Mouse (Mus musculus): ENCODE results near the gene Atpaf2. TPM values are rescaled to one million over a fixed set of nuclear protein-coding genes. Genes with fewer than 3 reads are reported as not detected.

Gene Atpaf2
- polyA plus RNA-seq, 1 experiment from 2014 or later: 70.2 TPM

- peak within 1 kb of the TSS; percentile 90 for H3K4me3 ChIP-seq (ENCODE audit: low read depth, low read length)
- peak; percentile 98 for DNase-seq (ENCODE audit: low spot score)
- WGBS: under 1% methylated on average over 76 of the region's 81 CpGs
These were observed 1.1 kb downstream of the Atpaf2 start, which contains the start of gene Gid4 for GRCm38 (mm10) chr11:60416963-60417716. Gene Gid4 (plus strand): TSS chr11:60417145.

GRCm38 (mm10) chr11:60416590-60416962 lies 1.7 kb downstream of the Atpaf2 start:
- H3K4me1 ChIP-seq (replicated peaks; ENCODE audit: control insufficient read depth, insufficient read depth, low read length): peaks cover 17% of the 10 kb centered on the region
- peak; percentile 29 for ATAC-seq (replicated peaks; ENCODE audit: low FRiP score)
- no peak for DNase-seq (ENCODE audit: low spot score)

More at GRCm38 (mm10) chr11:60416963-60417716, 1.1 kb downstream of the Atpaf2 start, which contains the start of gene Gid4:
- ATAC-seq (replicated peaks; ENCODE audit: low FRiP score): peak; percentile 95
- Histone ChIP-seq H3K9me3 (ENCODE audit: control insufficient read depth, low read length) (no peaks in the 10 kb centered on the region), H3K4me1 (replicated peaks; ENCODE audit: control insufficient read depth, insufficient read depth, low read length) (peaks cover 17% of the 10 kb centered on the region), H3K27me3 (replicated peaks; ENCODE audit: control insufficient read depth, insufficient read depth, low read length) (no peaks in the 10 kb centered on the region), H3K27ac (ENCODE audit: low read depth, low read length) (peak within 1 kb of the TSS; percentile 88), H3K9ac (ENCODE audit: low read depth, low read length) (peak within 1 kb of the TSS; percentile 95), H3K4me2 (peak within 1 kb of the TSS; percentile 86), H3K36me3 (ENCODE audit: control insufficient read depth, insufficient read depth, low read length) (no peaks in the 10 kb centered on the region)

GRCm38 (mm10) chr11:60412921-60413320 lies 5.3 kb downstream of the Atpaf2 start:
- DNase-seq (ENCODE audit: low spot score): no peak
- Histone ChIP-seq H3K9ac (ENCODE audit: low read depth, low read length) (no peak overlapping the region), H3K36me3 (ENCODE audit: control insufficient read depth, insufficient read depth, low read length) (peaks cover 7% of the 10 kb centered on the region), H3K4me2 (no peak overlapping the region), H3K27ac (ENCODE audit: low read depth, low read length) (no peak overlapping the region), H3K27me3 (replicated peaks; ENCODE audit: control insufficient read depth, insufficient read depth, low read length) (no peaks in the 10 kb centered on the region), H3K9me3 (ENCODE audit: control insufficient read depth, low read length) (no peaks in the 10 kb centered on the region), H3K4me1 (replicated peaks; ENCODE audit: control insufficient read depth, insufficient read depth, low read length) (peaks cover 7% of the 10 kb centered on the region; the same call in 1 of the 2 replicates), H3K4me3 (ENCODE audit: low read depth, low read length) (no peak overlapping the region)
- no peak for ATAC-seq (replicated peaks; ENCODE audit: low FRiP score)
- WGBS: 83% methylated on average over 2 of the region's 2 CpGs

More at GRCm38 (mm10) chr11:60416590-60416962, 1.7 kb downstream of the Atpaf2 start:
- Histone ChIP-seq H3K4me3 (ENCODE audit: low read depth, low read length) (peak overlapping the region; percentile 90), H3K9me3 (ENCODE audit: control insufficient read depth, low read length) (no peaks in the 10 kb centered on the region), H3K9ac (ENCODE audit: low read depth, low read length) (peak overlapping the region; percentile 85), H3K4me2 (peak overlapping the region; percentile 86), H3K36me3 (ENCODE audit: control insufficient read depth, insufficient read depth, low read length) (no peaks in the 10 kb centered on the region), H3K27ac (ENCODE audit: low read depth, low read length) (peak overlapping the region; percentile 49; the same call in 1 of the 2 replicates), H3K27me3 (replicated peaks; ENCODE audit: control insufficient read depth, insufficient read depth, low read length) (no peaks in the 10 kb centered on the region)
- WGBS: under 1% methylated on average over 21 of the region's 21 CpGs

- DNase-seq (ENCODE audit: low spot score) (no peak), ATAC-seq (replicated peaks; ENCODE audit: low FRiP score) (no peak)
- WGBS: 14% methylated on average over 3 of the region's 3 CpGs
These were observed 6.1 kb downstream of the Atpaf2 start for GRCm38 (mm10) chr11:60412173-60412572.

GRCm38 (mm10) chr11:60406606-60407005 lies 11.7 kb downstream of the Atpaf2 start:
- no peaks in the 10 kb centered on the region for H3K9me3 ChIP-seq (ENCODE audit: control insufficient read depth, low read length)
- no peak overlapping the region for H3K4me3 ChIP-seq (ENCODE audit: low read depth, low read length)
- WGBS: 100% methylated on average over 1 of the region's 1 CpGs
- no peaks in the 10 kb centered on the region for H3K4me1 ChIP-seq (replicated peaks; ENCODE audit: control insufficient read depth, insufficient read depth, low read length)
- H3K27me3 ChIP-seq (replicated peaks; ENCODE audit: control insufficient read depth, insufficient read depth, low read length): no peaks in the 10 kb centered on the region
- H3K27ac ChIP-seq (ENCODE audit: low read depth, low read length): no peak overlapping the region
- no peak overlapping the region for H3K9ac ChIP-seq (ENCODE audit: low read depth, low read length)
- peaks cover 22% of the 10 kb centered on the region for H3K36me3 ChIP-seq (ENCODE audit: control insufficient read depth, insufficient read depth, low read length)
- no peak for DNase-seq (ENCODE audit: low spot score)
- no peak for ATAC-seq (replicated peaks; ENCODE audit: low FRiP score)
- H3K4me2 ChIP-seq: no peak overlapping the region

More at GRCm38 (mm10) chr11:60412173-60412572, 6.1 kb downstream of the Atpaf2 start:
- Histone ChIP-seq H3K4me1 (replicated peaks; ENCODE audit: control insufficient read depth, insufficient read depth, low read length) (peaks cover 7% of the 10 kb centered on the region; the same call in 1 of the 2 replicates), H3K9ac (ENCODE audit: low read depth, low read length) (no peak overlapping the region), H3K36me3 (ENCODE audit: control insufficient read depth, insufficient read depth, low read length) (peaks cover 9% of the 10 kb centered on the region), H3K9me3 (ENCODE audit: control insufficient read depth, low read length) (no peaks in the 10 kb centered on the region), H3K4me2 (no peak overlapping the region), H3K27me3 (replicated peaks; ENCODE audit: control insufficient read depth, insufficient read depth, low read length) (no peaks in the 10 kb centered on the region), H3K4me3 (ENCODE audit: low read depth, low read length) (no peak overlapping the region), H3K27ac (ENCODE audit: low read depth, low read length) (no peak overlapping the region)

GRCm38 (mm10) chr11:60397172-60397571 lies 21.1 kb downstream of the Atpaf2 start:
- DNase-seq (ENCODE audit: low spot score) (no peak), ATAC-seq (replicated peaks; ENCODE audit: low FRiP score) (no peak)
- WGBS: 86% methylated on average over 2 of the region's 2 CpGs
- Histone ChIP-seq H3K36me3 (ENCODE audit: control insufficient read depth, insufficient read depth, low read length) (peaks cover 6% of the 10 kb centered on the region; the same call in 1 of the 2 replicates), H3K9ac (ENCODE audit: low read depth, low read length) (no peak overlapping the region), H3K9me3 (ENCODE audit: control insufficient read depth, low read length) (no peaks in the 10 kb centered on the region), H3K4me2 (no peak overlapping the region), H3K27ac (ENCODE audit: low read depth, low read length) (no peak overlapping the region), H3K27me3 (replicated peaks; ENCODE audit: control insufficient read depth, insufficient read depth, low read length) (no peaks in the 10 kb centered on the region), H3K4me3 (ENCODE audit: low read depth, low read length) (no peak overlapping the region), H3K4me1 (replicated peaks; ENCODE audit: control insufficient read depth, insufficient read depth, low read length) (no peaks in the 10 kb centered on the region)

GRCm38 (mm10) chr11:60396546-60396945 lies 21.7 kb downstream of the Atpaf2 start:
- DNase-seq (ENCODE audit: low spot score) (no peak), ATAC-seq (replicated peaks; ENCODE audit: low FRiP score) (no peak)
- no peak overlapping the region for H3K4me3 ChIP-seq (ENCODE audit: low read depth, low read length)

GRCm38 (mm10) chr11:60391346-60391745 lies 26.9 kb downstream of the Atpaf2 start:
- no peaks in the 10 kb centered on the region for H3K9me3 ChIP-seq (ENCODE audit: control insufficient read depth, low read length)
- no peaks in the 10 kb centered on the region for H3K4me1 ChIP-seq (replicated peaks; ENCODE audit: control insufficient read depth, insufficient read depth, low read length)
- 82% methylated on average over 6 of the region's 6 CpGs for WGBS
- no peak for ATAC-seq (replicated peaks; ENCODE audit: low FRiP score)
- no peaks in the 10 kb centered on the region for H3K36me3 ChIP-seq (ENCODE audit: control insufficient read depth, insufficient read depth, low read length)
- no peak overlapping the region for H3K4me3 ChIP-seq (ENCODE audit: low read depth, low read length)
- H3K4me2 ChIP-seq: no peak overlapping the region
- DNase-seq (ENCODE audit: low spot score): no peak
- H3K9ac ChIP-seq (ENCODE audit: low read depth, low read length): no peak overlapping the region
- no peaks in the 10 kb centered on the region for H3K27me3 ChIP-seq (replicated peaks; ENCODE audit: control insufficient read depth, insufficient read depth, low read length)
- no peak overlapping the region for H3K27ac ChIP-seq (ENCODE audit: low read depth, low read length)

More at GRCm38 (mm10) chr11:60396546-60396945, 21.7 kb downstream of the Atpaf2 start:
- Histone ChIP-seq H3K4me2 (no peak overlapping the region), H3K9me3 (ENCODE audit: control insufficient read depth, low read length) (no peaks in the 10 kb centered on the region), H3K27me3 (replicated peaks; ENCODE audit: control insufficient read depth, insufficient read depth, low read length) (no peaks in the 10 kb centered on the region), H3K36me3 (ENCODE audit: control insufficient read depth, insufficient read depth, low read length) (peaks cover 4% of the 10 kb centered on the region; the same call in 1 of the 2 replicates), H3K27ac (ENCODE audit: low read depth, low read length) (no peak overlapping the region), H3K9ac (ENCODE audit: low read depth, low read length) (no peak overlapping the region), H3K4me1 (replicated peaks; ENCODE audit: control insufficient read depth, insufficient read depth, low read length) (no peaks in the 10 kb centered on the region)
- WGBS: 85% methylated on average over 6 of the region's 6 CpGs
